Mouse (Mus musculus): ENCODE measurements around the gene Dpyd. TPM values are rescaled to one million over a fixed set of nuclear protein-coding genes. Genes with fewer than 3 reads are reported as not detected.

The Dpyd gene
- polyA plus RNA-seq, 1 experiment = 0.57 TPM

- H3K36me3 ChIP-seq (ENCODE audit: control insufficient read depth, insufficient read depth, low read length, poor library complexity, severe bottlenecking) = no peaks in the 10 kb centered on the region
- H3K9me3 ChIP-seq (replicated peaks; ENCODE audit: control insufficient read depth, insufficient read depth, low read length, poor library complexity, severe bottlenecking) = no peaks in the 10 kb centered on the region
- no peaks in the 10 kb centered on the region for H3K4me1 ChIP-seq (ENCODE audit: control insufficient read depth, insufficient read depth, low read length)
- H3K27ac ChIP-seq (ENCODE audit: insufficient read depth, low read length) = no peak overlapping the region
- no peak overlapping the region for H3K4me3 ChIP-seq (ENCODE audit: low read depth, low read length)
- no peaks in the 10 kb centered on the region for H3K27me3 ChIP-seq (ENCODE audit: control insufficient read depth, insufficient read depth, low read length, poor library complexity, severe bottlenecking)
- H3K9ac ChIP-seq (ENCODE audit: low read depth, poor library complexity, severe bottlenecking) = no peak overlapping the region
- no peak for TF ChIP-seq CTCF (IDR thresholded peaks at IDR 0.05; ENCODE audit: low read depth, low read length)
- TF ChIP-seq POLR2A (IDR thresholded peaks at IDR 0.05; ENCODE audit: insufficient read depth, low read length) = no peak
- no peak for TF ChIP-seq EP300 (IDR thresholded peaks at IDR 0.05; ENCODE audit: insufficient read depth, low read depth, low read length)
Observed at GRCm38 (mm10) chr3:118869113-118870107, 307.5 kb downstream of the Dpyd start.

- H3K4me1 ChIP-seq (ENCODE audit: control insufficient read depth, insufficient read depth, low read length) = no peaks in the 10 kb centered on the region
Observed at GRCm38 (mm10) chr3:118875871-118876270, 313.9 kb downstream of the Dpyd start.

GRCm38 (mm10) chr3:118899036-118899435 lies 337.1 kb downstream of the Dpyd start:
- no peak overlapping the region for H3K27ac ChIP-seq (ENCODE audit: insufficient read depth, low read length)
- H3K4me3 ChIP-seq (ENCODE audit: low read depth, low read length) = no peak overlapping the region
- no peaks in the 10 kb centered on the region for H3K9me3 ChIP-seq (replicated peaks; ENCODE audit: control insufficient read depth, insufficient read depth, low read length, poor library complexity, severe bottlenecking)
- no peaks in the 10 kb centered on the region for H3K36me3 ChIP-seq (ENCODE audit: control insufficient read depth, insufficient read depth, low read length, poor library complexity, severe bottlenecking)
- H3K9ac ChIP-seq (ENCODE audit: low read depth, poor library complexity, severe bottlenecking) = no peak overlapping the region
- no peaks in the 10 kb centered on the region for H3K27me3 ChIP-seq (ENCODE audit: control insufficient read depth, insufficient read depth, low read length, poor library complexity, severe bottlenecking)
- no peaks in the 10 kb centered on the region for H3K4me1 ChIP-seq (ENCODE audit: control insufficient read depth, insufficient read depth, low read length)
- TF ChIP-seq CTCF (IDR thresholded peaks at IDR 0.05; ENCODE audit: low read depth, low read length) (no peak), EP300 (IDR thresholded peaks at IDR 0.05; ENCODE audit: insufficient read depth, low read depth, low read length) (no peak), POLR2A (IDR thresholded peaks at IDR 0.05; ENCODE audit: insufficient read depth, low read length) (no peak)

More at GRCm38 (mm10) chr3:118875871-118876270, 313.9 kb downstream of the Dpyd start:
- Histone ChIP-seq H3K27me3 (ENCODE audit: control insufficient read depth, insufficient read depth, low read length, poor library complexity, severe bottlenecking) (no peaks in the 10 kb centered on the region), H3K4me3 (ENCODE audit: low read depth, low read length) (no peak overlapping the region), H3K9me3 (replicated peaks; ENCODE audit: control insufficient read depth, insufficient read depth, low read length, poor library complexity, severe bottlenecking) (no peaks in the 10 kb centered on the region), H3K27ac (ENCODE audit: insufficient read depth, low read length) (no peak overlapping the region), H3K9ac (ENCODE audit: low read depth, poor library complexity, severe bottlenecking) (no peak overlapping the region), H3K36me3 (ENCODE audit: control insufficient read depth, insufficient read depth, low read length, poor library complexity, severe bottlenecking) (no peaks in the 10 kb centered on the region)
- TF ChIP-seq POLR2A (IDR thresholded peaks at IDR 0.05; ENCODE audit: insufficient read depth, low read length) = no peak
- no peak for TF ChIP-seq CTCF (IDR thresholded peaks at IDR 0.05; ENCODE audit: low read depth, low read length)
- no peak for TF ChIP-seq EP300 (IDR thresholded peaks at IDR 0.05; ENCODE audit: insufficient read depth, low read depth, low read length)

- no peaks in the 10 kb centered on the region for H3K27me3 ChIP-seq (ENCODE audit: control insufficient read depth, insufficient read depth, low read length, poor library complexity, severe bottlenecking)
- no peak overlapping the region for H3K4me3 ChIP-seq (ENCODE audit: low read depth, low read length)
- no peak overlapping the region for H3K27ac ChIP-seq (ENCODE audit: insufficient read depth, low read length)
- H3K36me3 ChIP-seq (ENCODE audit: control insufficient read depth, insufficient read depth, low read length, poor library complexity, severe bottlenecking) = no peaks in the 10 kb centered on the region
- no peak for TF ChIP-seq CTCF (IDR thresholded peaks at IDR 0.05; ENCODE audit: low read depth, low read length)
- no peak for TF ChIP-seq EP300 (IDR thresholded peaks at IDR 0.05; ENCODE audit: insufficient read depth, low read depth, low read length)
- no peak for TF ChIP-seq POLR2A (IDR thresholded peaks at IDR 0.05; ENCODE audit: insufficient read depth, low read length)
- no peaks in the 10 kb centered on the region for H3K9me3 ChIP-seq (replicated peaks; ENCODE audit: control insufficient read depth, insufficient read depth, low read length, poor library complexity, severe bottlenecking)
- no peaks in the 10 kb centered on the region for H3K4me1 ChIP-seq (ENCODE audit: control insufficient read depth, insufficient read depth, low read length)
- no peak overlapping the region for H3K9ac ChIP-seq (ENCODE audit: low read depth, poor library complexity, severe bottlenecking)
Observed at GRCm38 (mm10) chr3:118991312-118991711, 429.4 kb downstream of the Dpyd start.

GRCm38 (mm10) chr3:118991793-118992192 lies 429.9 kb downstream of the Dpyd start:
- Histone ChIP-seq H3K4me3 (ENCODE audit: low read depth, low read length) (no peak overlapping the region), H3K9me3 (replicated peaks; ENCODE audit: control insufficient read depth, insufficient read depth, low read length, poor library complexity, severe bottlenecking) (no peaks in the 10 kb centered on the region), H3K9ac (ENCODE audit: low read depth, poor library complexity, severe bottlenecking) (no peak overlapping the region), H3K36me3 (ENCODE audit: control insufficient read depth, insufficient read depth, low read length, poor library complexity, severe bottlenecking) (no peaks in the 10 kb centered on the region), H3K27ac (ENCODE audit: insufficient read depth, low read length) (no peak overlapping the region), H3K27me3 (ENCODE audit: control insufficient read depth, insufficient read depth, low read length, poor library complexity, severe bottlenecking) (no peaks in the 10 kb centered on the region), H3K4me1 (ENCODE audit: control insufficient read depth, insufficient read depth, low read length) (no peaks in the 10 kb centered on the region)
- TF ChIP-seq POLR2A (IDR thresholded peaks at IDR 0.05; ENCODE audit: insufficient read depth, low read length) (no peak), EP300 (IDR thresholded peaks at IDR 0.05; ENCODE audit: insufficient read depth, low read depth, low read length) (no peak), CTCF (IDR thresholded peaks at IDR 0.05; ENCODE audit: low read depth, low read length) (no peak)

- H3K36me3 ChIP-seq (ENCODE audit: control insufficient read depth, insufficient read depth, low read length, poor library complexity, severe bottlenecking) = no peaks in the 10 kb centered on the region
- no peaks in the 10 kb centered on the region for H3K9me3 ChIP-seq (replicated peaks; ENCODE audit: control insufficient read depth, insufficient read depth, low read length, poor library complexity, severe bottlenecking)
- no peaks in the 10 kb centered on the region for H3K4me1 ChIP-seq (ENCODE audit: control insufficient read depth, insufficient read depth, low read length)
- H3K27ac ChIP-seq (ENCODE audit: insufficient read depth, low read length) = no peak overlapping the region
- no peak overlapping the region for H3K9ac ChIP-seq (ENCODE audit: low read depth, poor library complexity, severe bottlenecking)
- no peaks in the 10 kb centered on the region for H3K27me3 ChIP-seq (ENCODE audit: control insufficient read depth, insufficient read depth, low read length, poor library complexity, severe bottlenecking)
- no peak overlapping the region for H3K4me3 ChIP-seq (ENCODE audit: low read depth, low read length)
- TF ChIP-seq POLR2A (IDR thresholded peaks at IDR 0.05; ENCODE audit: insufficient read depth, low read length) = no peak
- TF ChIP-seq EP300 (IDR thresholded peaks at IDR 0.05; ENCODE audit: insufficient read depth, low read depth, low read length) = no peak
- TF ChIP-seq CTCF (IDR thresholded peaks at IDR 0.05; ENCODE audit: low read depth, low read length) = no peak
Observed at GRCm38 (mm10) chr3:119021255-119021654, 459.3 kb downstream of the Dpyd start.
